Mouse (Mus musculus) forebrain, postnatal 0 days (tissue): ENCODE measurements around the gene 1700066M21Rik. TPM values are rescaled to one million over a fixed set of nuclear protein-coding genes. Genes with fewer than 3 reads are reported as not detected.
A peak's percentile ranks its signal among the peaks of the same experiment; 100 is the strongest.

Experiments used
- ATAC-seq: fragments of 200-750 bp; cut with Nextera tagmentation; 2 replicates; pipeline ENCODE4 v1.8.0; 2017; ENCODE audit warnings: mild to moderate bottlenecking, moderate library complexity
- DNase-seq: peaks from one replicate; pipeline ENCODE4 v3.0.0-alpha.2; 2015
- H3K27ac ChIP-seq: fragments of 300-500 bp; sonication (generic); 2 replicates; pipeline ENCODE4 v1.5.1; 2014; ENCODE audit warnings: low read depth, mild to moderate bottlenecking, antibody characterized with exemption, low read length, moderate library complexity, mixed read lengths
- H3K27me3 ChIP-seq: fragments of 300-500 bp; sonication (generic); 2 replicates; pipeline ENCODE4 v1.6.1; 2014; ENCODE audit warnings: mild to moderate bottlenecking, low read length, mixed read lengths; ENCODE audit not compliant: insufficient read depth
- H3K36me3 ChIP-seq: fragments of 300-500 bp; sonication (generic); 2 replicates; pipeline ENCODE4 v1.6.1; 2014; ENCODE audit warnings: mild to moderate bottlenecking, moderate library complexity; ENCODE audit not compliant: insufficient read depth
- H3K4me1 ChIP-seq: fragments of 300-500 bp; sonication (generic); 2 replicates; pipeline ENCODE4 v1.6.1; 2014; ENCODE audit warnings: antibody characterized with exemption; ENCODE audit not compliant: insufficient read depth
- H3K4me2 ChIP-seq: fragments of 300-500 bp; sonication (generic); 2 replicates; pipeline ENCODE4 v1.6.1; 2014; ENCODE audit warnings: low read depth, mild to moderate bottlenecking, moderate library complexity
- H3K4me3 ChIP-seq: fragments of 300-500 bp; sonication (generic); 2 replicates; pipeline ENCODE4 v1.5.1; 2014; ENCODE audit warnings: low read depth, low read length, mixed read lengths
- H3K9ac ChIP-seq: fragments of 300-500 bp; sonication (generic); 2 replicates; pipeline ENCODE4 v1.6.1; 2014; ENCODE audit warnings: mild to moderate bottlenecking
- H3K9me3 ChIP-seq: fragments of 300-500 bp; sonication (generic); 2 replicates; pipeline ENCODE4 v1.6.1; 2016; ENCODE audit warnings: low read length
- CTCF ChIP-seq: sonication (generic); IDR thresholded peaks from 2 replicates; pipeline ENCODE4 v1.5.1; 2016; ENCODE audit warnings: antibody characterized with exemption, control low read depth, low read depth
- WGBS: fragments of 180-500 bp; shearing (Covaris S2); extraction: QIAGEN DNeasy Blood & Tissue Kit; methylation state at CpG from one replicate; pipeline ENCODE4 v1.1.7; 2014; 5-methylcytosine and 5-hydroxymethylcytosine counted together
- polyA plus RNA-seq: library from polyadenylated mRNA; unstranded; fragments of >200 nt; fragmentation: Nextera tagmentation; extraction: Ambion mirVana; gene quantifications from 2 replicates; pipeline ENCODE4 v1.2.1, GENCODE M21; 2015
- total RNA-seq: library from RNA; depleted of rRNA; stranded (reverse); fragments of >200 nt; gene quantifications from 2 replicates; pipeline ENCODE4 v1.2.3, GENCODE M21; 2014

The 1700066M21Rik gene
- total and polyA plus RNA-seq, 2 experiments from 2014 or later, result 26.4 to 29.3 TPM

DNA sequence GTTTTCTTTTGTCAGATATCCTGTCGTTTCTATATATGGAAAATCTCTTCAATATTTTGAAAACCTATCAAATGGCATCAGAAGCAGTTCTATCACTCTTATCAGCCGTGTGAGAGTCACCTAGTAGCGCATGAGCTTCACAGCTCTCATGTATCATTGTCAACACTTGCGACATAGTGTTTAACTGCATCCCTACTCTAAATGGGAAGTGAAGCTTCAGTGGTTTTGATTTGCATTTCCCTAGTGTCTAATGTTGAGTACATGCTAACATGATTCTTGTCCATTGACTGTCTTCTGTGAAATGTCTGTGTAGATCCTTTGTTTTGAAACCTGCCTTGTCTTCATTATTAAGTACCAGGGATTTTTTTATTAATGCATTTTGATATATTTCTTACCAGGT lies 7.0 kb upstream of the 1700066M21Rik start:
- H3K9ac ChIP-seq, result no peak overlapping the region
- H3K36me3 ChIP-seq, result no peaks in the 10 kb centered on the region
- no peaks in the 10 kb centered on the region for H3K27me3 ChIP-seq
- no peak overlapping the region for H3K4me3 ChIP-seq
- H3K4me1 ChIP-seq, result no peaks in the 10 kb centered on the region
- no peak for TF ChIP-seq CTCF
- H3K9me3 ChIP-seq, result no peaks in the 10 kb centered on the region
- H3K27ac ChIP-seq, result no peak overlapping the region
- no peak for DNase-seq
- no peak overlapping the region for H3K4me2 ChIP-seq
- 83% methylated on average over 4 of the region's 4 CpGs for WGBS
- ATAC-seq, result no peak

DNA sequence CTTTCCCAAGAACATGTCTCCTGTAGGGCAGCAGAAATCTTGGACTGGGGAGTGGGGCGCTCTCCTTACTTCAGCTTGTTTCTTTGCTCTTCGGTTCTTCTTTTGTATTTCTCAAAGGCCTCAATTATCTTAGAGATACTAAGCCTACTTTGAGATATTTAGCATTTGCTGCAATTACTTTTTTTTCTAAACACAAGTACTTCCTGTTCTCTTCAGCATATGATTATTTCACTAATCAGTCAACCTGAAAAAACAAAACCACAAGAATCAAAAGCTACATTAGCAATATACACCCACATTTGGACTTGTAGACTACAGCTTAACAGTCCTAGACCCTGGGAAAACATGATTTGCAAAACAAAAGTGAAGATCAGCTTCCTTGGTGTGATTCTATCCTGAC lies 2.1 kb upstream of the 1700066M21Rik start:
- no peaks in the 10 kb centered on the region for H3K4me1 ChIP-seq
- H3K9me3 ChIP-seq, result no peaks in the 10 kb centered on the region
- no peak overlapping the region for H3K9ac ChIP-seq
- no peak for TF ChIP-seq CTCF
- 94% methylated on average over 2 of the region's 2 CpGs for WGBS
- H3K27me3 ChIP-seq, result no peaks in the 10 kb centered on the region
- ATAC-seq, result no peak
- H3K4me3 ChIP-seq, result no peak overlapping the region
- no peak overlapping the region for H3K4me2 ChIP-seq
- no peak for DNase-seq
- H3K27ac ChIP-seq, result no peak overlapping the region
- H3K36me3 ChIP-seq, result no peaks in the 10 kb centered on the region

DNA sequence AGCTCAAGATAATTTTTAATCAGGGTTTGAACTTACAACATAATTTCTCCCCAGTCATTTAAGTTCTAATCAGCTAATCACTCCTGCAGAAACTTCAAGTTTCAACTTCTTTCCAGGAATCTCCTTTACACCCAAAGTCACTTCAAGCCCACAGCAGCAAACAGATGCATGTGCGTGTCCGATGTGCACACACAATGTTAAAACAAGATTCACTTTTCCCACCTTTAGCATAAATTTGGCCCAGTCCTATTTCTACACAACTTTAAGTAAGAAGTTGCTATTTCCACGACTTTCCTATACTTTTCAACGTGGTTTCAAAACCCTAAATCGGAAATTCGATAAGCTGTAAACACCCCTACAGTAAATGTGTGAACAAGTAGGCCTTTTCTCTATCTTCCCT lies 614 bp upstream of the 1700066M21Rik start:
- TF ChIP-seq CTCF, result no peak
- H3K4me1 ChIP-seq, result no peaks in the 10 kb centered on the region

DNA sequence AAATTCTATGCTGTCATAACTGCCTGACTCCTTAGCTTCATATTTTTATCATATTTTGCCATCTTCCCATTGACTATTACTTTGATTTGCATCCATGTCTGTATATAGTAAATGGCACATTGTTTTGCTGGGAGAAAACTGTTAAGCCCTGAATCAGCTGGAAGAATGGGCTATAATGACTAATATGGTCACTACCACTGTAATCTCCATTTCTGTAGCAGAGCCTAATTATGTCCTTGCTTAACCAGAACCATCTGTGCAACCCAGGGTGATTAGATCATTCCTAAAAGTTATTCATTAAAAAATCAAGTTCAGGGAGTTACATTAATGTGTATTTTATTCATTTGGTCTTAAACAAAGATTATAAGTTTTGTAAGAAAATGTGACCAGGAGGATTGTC lies 9.1 kb downstream of the 1700066M21Rik start:
- ATAC-seq, result no peak
- H3K27ac ChIP-seq, result no peak overlapping the region

More for the DNA sequence above, 614 bp upstream of the 1700066M21Rik start:
- H3K36me3 ChIP-seq, result no peaks in the 10 kb centered on the region
- ATAC-seq (no peak), DNase-seq (no peak)
- 68% methylated on average over 6 of the region's 6 CpGs for WGBS
- no peak overlapping the region for H3K9ac ChIP-seq
- H3K27ac ChIP-seq, result no peak overlapping the region
- H3K27me3 ChIP-seq, result no peaks in the 10 kb centered on the region
- peak overlapping the region; percentile 96 for H3K4me3 ChIP-seq
- no peaks in the 10 kb centered on the region for H3K9me3 ChIP-seq
- H3K4me2 ChIP-seq, result peak overlapping the region; percentile 87

DNA sequence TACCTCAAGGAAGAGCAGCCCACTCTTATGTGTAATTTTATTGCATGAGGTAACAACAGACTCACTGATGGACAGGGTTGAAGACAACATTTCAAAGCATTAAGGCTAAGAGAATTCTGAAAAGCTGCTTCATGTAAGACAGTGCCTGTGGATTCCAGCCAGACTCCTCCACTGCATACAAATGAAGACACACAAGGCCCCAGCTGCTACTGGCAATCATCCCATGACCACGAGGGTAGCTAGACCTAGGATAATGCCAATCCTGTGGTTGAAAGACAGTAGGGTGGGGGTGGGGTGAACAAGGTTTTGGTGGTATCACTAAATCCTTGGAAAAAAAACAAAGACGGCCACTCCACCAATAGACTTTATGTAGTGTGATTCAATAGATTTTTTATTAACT lies 10.5 kb downstream of the 1700066M21Rik start:
- ATAC-seq (peak; percentile 94), DNase-seq (peak; percentile 76)
- H3K27ac ChIP-seq, result 0 out of 2 replicates have a peak overlapping the region, but pooled peaks have one; percentile 17
- WGBS, result 15% methylated on average over 2 of the region's 2 CpGs
- H3K4me1 ChIP-seq, result no peaks in the 10 kb centered on the region; the same call in 1 of the 2 replicates
- no peaks in the 10 kb centered on the region for H3K27me3 ChIP-seq
- no peaks in the 10 kb centered on the region; the same call in 1 of the 2 replicates for H3K36me3 ChIP-seq
- no peak overlapping the region for H3K4me3 ChIP-seq
- TF ChIP-seq CTCF, result no peak
- no peak overlapping the region for H3K4me2 ChIP-seq
- H3K9me3 ChIP-seq, result no peaks in the 10 kb centered on the region
- H3K9ac ChIP-seq, result no peak overlapping the region

More for the DNA sequence above, 9.1 kb downstream of the 1700066M21Rik start:
- no peak overlapping the region for H3K4me3 ChIP-seq
- no peaks in the 10 kb centered on the region for H3K9me3 ChIP-seq
- no peaks in the 10 kb centered on the region for H3K36me3 ChIP-seq
- no peak overlapping the region for H3K9ac ChIP-seq
- H3K27me3 ChIP-seq, result no peaks in the 10 kb centered on the region
- no peak for TF ChIP-seq CTCF
- DNase-seq, result no peak
- no peaks in the 10 kb centered on the region; the same call in 1 of the 2 replicates for H3K4me1 ChIP-seq
- no peak overlapping the region for H3K4me2 ChIP-seq

DNA sequence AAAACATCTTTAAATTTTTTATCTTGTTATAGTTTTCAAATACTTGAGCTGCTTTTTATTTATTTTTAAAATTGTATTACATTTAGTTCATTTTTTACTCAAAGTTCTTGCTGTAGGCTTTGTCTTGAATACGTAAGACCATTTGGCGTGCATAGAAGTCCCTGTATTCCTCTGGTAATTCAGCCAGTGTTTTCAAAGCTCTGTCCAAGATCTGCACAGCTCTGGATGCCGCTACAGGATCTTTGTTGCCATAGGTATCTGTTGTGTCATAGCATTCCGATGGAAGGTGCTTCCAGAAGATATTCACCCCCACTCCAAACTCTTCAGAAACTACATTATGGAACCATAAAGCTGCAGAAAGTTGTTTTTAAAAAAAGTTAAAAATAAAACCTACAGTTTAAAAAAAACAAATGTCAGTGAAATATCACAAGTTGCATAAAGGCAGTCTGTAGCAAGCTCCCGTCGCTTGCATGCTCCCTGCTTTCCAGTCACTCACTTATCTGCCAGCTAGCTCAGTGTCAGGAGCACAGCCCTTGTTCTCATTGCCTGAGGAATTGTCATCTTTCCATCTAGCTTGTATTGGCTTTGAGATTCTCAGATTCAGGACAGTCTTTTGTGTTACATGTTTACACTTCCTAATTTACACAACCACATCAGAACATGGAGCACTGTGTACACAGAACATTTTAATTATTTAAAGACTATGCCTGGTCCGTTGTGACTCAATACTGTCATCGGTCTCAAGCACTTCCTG lies 11.2 kb downstream of the 1700066M21Rik start:
- H3K27me3 ChIP-seq, result no peaks in the 10 kb centered on the region
- H3K9ac ChIP-seq, result no peak overlapping the region
- no peak for ATAC-seq
- H3K36me3 ChIP-seq, result no peaks in the 10 kb centered on the region; the same call in 1 of the 2 replicates
- H3K27ac ChIP-seq, result peak overlapping the region; percentile 62
- no peak overlapping the region for H3K4me2 ChIP-seq
- peak; percentile 38 for DNase-seq
- H3K9me3 ChIP-seq, result no peaks in the 10 kb centered on the region
- no peak overlapping the region for H3K4me3 ChIP-seq
- WGBS, result 53% methylated on average over 8 of the region's 8 CpGs
- TF ChIP-seq CTCF, result no peak
- no peaks in the 10 kb centered on the region; the same call in 1 of the 2 replicates for H3K4me1 ChIP-seq

DNA sequence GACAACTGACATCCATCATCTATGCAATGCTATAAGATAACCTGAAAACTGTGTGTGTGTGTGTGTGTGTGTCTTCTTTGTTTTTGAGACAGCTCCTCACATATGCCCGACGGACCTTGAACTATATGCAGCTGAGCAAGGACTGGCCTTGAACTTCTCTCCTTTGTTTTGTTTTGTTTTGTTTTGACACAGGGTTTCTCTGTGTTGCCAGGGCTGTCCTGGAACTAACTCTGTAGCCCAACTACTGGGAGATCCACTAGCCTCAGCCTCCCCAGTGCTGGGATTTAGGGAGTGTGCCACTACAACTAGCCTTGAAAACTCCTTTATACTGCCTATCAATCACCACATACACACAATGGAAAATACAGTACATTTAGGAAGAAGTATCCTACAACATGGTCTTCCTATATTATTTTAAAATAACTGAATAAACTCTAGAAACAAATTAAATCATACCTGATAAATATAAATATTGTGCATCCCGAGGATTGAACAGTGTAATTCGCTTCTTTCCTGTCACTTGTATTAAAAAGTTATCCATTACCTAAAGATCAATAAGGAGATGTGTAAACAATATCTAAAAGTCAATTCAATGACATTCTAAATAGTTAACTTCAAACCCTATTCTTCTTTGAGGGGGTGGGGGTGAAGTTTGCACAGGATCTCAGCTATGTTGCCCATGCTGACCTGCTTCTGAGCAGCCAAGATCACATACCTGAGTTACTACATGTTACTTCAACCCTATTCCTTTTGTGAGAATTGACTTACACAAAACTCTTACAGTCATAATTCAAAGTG lies 13.8 kb downstream of the 1700066M21Rik start:
- H3K27me3 ChIP-seq, result no peaks in the 10 kb centered on the region
- no peak overlapping the region for H3K27ac ChIP-seq
- ATAC-seq, result no peak
- H3K36me3 ChIP-seq, result peaks cover 2% of the 10 kb centered on the region
- no peaks in the 10 kb centered on the region; the same call in 1 of the 2 replicates for H3K4me1 ChIP-seq
- H3K9me3 ChIP-seq, result no peaks in the 10 kb centered on the region
- H3K4me3 ChIP-seq, result no peak overlapping the region
- no peak for DNase-seq
- TF ChIP-seq CTCF, result no peak
- no peak overlapping the region for H3K4me2 ChIP-seq
- WGBS, result 94% methylated on average over 4 of the region's 4 CpGs
- H3K9ac ChIP-seq, result no peak overlapping the region
